Mouse (Mus musculus) liver, adult 2 months (tissue): ENCODE results near the gene Tma7. TPM values are rescaled to one million over a fixed set of nuclear protein-coding genes. Genes with fewer than 3 reads are reported as not detected.

ENCODE experiments used
- DNase-seq: peaks from one replicate; pipeline ENCODE4 v3.0.0-alpha.2; 2011; ENCODE audit warnings: low read depth, low spot score; ENCODE audit errors: extremely low read depth
- H3K27ac ChIP-seq: fragments of 200-500 bp; replicated peaks from 2 replicates; pipeline ENCODE4 v1.5.1; 2012; ENCODE audit warnings: low read depth, mild to moderate bottlenecking, control low read depth, inconsistent platforms, low read length; ENCODE audit not compliant: insufficient read depth
- H3K27me3 ChIP-seq: fragments of 200-500 bp; 2 replicates; pipeline ENCODE4 v1.6.1; 2012; ENCODE audit warnings: mild to moderate bottlenecking, moderate library complexity, low read length, inconsistent platforms; ENCODE audit not compliant: control insufficient read depth, insufficient read depth
- H3K36me3 ChIP-seq: fragments of 200-500 bp; 2 replicates; pipeline ENCODE4 v1.6.1; 2012; ENCODE audit warnings: low read length, inconsistent platforms; ENCODE audit not compliant: control insufficient read depth, insufficient read depth
- H3K4me1 ChIP-seq: fragments of 200-500 bp; 2 replicates; pipeline ENCODE4 v1.6.1; 2011; ENCODE audit warnings: low read length; ENCODE audit not compliant: control insufficient read depth, insufficient read depth
- H3K4me3 ChIP-seq: fragments of 200-500 bp; 2 replicates; pipeline ENCODE4 v1.5.1; 2011; ENCODE audit warnings: low read depth, mild to moderate bottlenecking, control low read depth, low read length, moderate library complexity; ENCODE audit not compliant: insufficient read depth
- H3K79me2 ChIP-seq: fragments of 200-500 bp; 2 replicates; pipeline ENCODE4 v1.6.1; 2012; ENCODE audit warnings: inconsistent platforms, mild to moderate bottlenecking, low read length, moderate library complexity; ENCODE audit not compliant: control insufficient read depth, insufficient read depth
- H3K9ac ChIP-seq: fragments of 200-500 bp; 2 replicates; pipeline ENCODE4 v1.6.1; 2012; ENCODE audit warnings: low read depth, mild to moderate bottlenecking, control low read depth, inconsistent platforms, low read length
- CTCF ChIP-seq: fragments of 200-500 bp; IDR thresholded peaks from 2 replicates; pipeline ENCODE4 v1.5.1; 2011; ENCODE audit warnings: low read depth, low read length, control low read depth
- POLR2A ChIP-seq: fragments of 200-500 bp; IDR thresholded peaks from 2 replicates; pipeline ENCODE4 v1.6.1; 2011; ENCODE audit warnings: low read length, control low read depth; ENCODE audit not compliant: insufficient read depth; ENCODE audit errors: extremely low read depth
- WGBS: fragments of 180-500 bp; shearing (Covaris S2); methylation state at CpG from one replicate; pipeline ENCODE4 v1.1.7; 2018; 5-methylcytosine and 5-hydroxymethylcytosine counted together
- polyA plus RNA-seq: library from polyadenylated mRNA; depleted of rRNA; stranded (reverse); fragments of >200 nt; gene quantifications from 2 replicates; pipeline ENCODE4 v1.2.3, GENCODE M21; 2012
- total RNA-seq: library from RNA; depleted of rRNA; stranded (reverse); fragments of >200 nt; gene quantifications from 2 replicates; pipeline ENCODE4 v1.2.3, GENCODE M21; 2014

Tma7 gene
- total and polyA plus RNA-seq, 2 experiments: 23.3 to 54.7 TPM

DNA sequence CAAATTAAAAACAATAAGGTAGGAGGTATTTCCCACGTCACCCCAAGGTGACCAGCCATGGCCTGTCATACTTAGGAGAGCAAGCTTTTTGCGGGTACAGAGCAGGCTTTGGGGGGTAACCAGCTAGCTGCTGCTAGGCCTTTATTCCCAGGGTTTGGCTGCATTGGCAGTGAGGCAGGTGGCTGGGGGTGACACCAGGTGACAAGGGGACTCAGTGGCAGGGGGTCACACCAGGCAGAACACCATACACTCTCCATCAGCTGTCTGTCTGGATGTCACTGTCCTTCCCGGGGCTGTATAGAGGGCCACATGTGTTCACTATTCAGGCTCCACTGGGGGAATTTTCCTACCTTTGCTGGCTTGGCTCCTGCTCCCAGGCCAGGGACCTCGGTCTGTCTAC is 25.5 kb downstream of the Tma7 start:
- no peak overlapping the region for H3K9ac ChIP-seq
- no peak for TF ChIP-seq POLR2A
- no peak for TF ChIP-seq CTCF
- no peak for DNase-seq
- H3K27ac ChIP-seq: no peak overlapping the region
- no peaks in the 10 kb centered on the region for H3K27me3 ChIP-seq
- peaks cover 11% of the 10 kb centered on the region; the same call in 1 of the 2 replicates for H3K79me2 ChIP-seq
- no peak overlapping the region for H3K4me3 ChIP-seq
- 89% methylated on average over 4 of the region's 4 CpGs for WGBS
- H3K36me3 ChIP-seq: no peaks in the 10 kb centered on the region
- H3K4me1 ChIP-seq: peaks cover 12% of the 10 kb centered on the region

- Histone ChIP-seq H3K4me1 (peaks cover 12% of the 10 kb centered on the region), H3K9ac (peak overlapping the region; percentile 1; the same call in 1 of the 2 replicates), H3K4me3 (no peak overlapping the region), H3K27me3 (no peaks in the 10 kb centered on the region), H3K79me2 (peaks cover 11% of the 10 kb centered on the region; the same call in 1 of the 2 replicates), H3K27ac (no peak overlapping the region), H3K36me3 (no peaks in the 10 kb centered on the region)
- no peak for TF ChIP-seq POLR2A
- no peak for TF ChIP-seq CTCF
- 92% methylated on average over 17 of the region's 17 CpGs for WGBS
- no peak for DNase-seq
Observed at GRCm38 (mm10) chr9:109056081-109056690, 26.2 kb downstream of the Tma7 start.

- H3K27ac ChIP-seq: peak overlapping the region; percentile 63
- no peaks in the 10 kb centered on the region for H3K27me3 ChIP-seq
- peaks cover 12% of the 10 kb centered on the region for H3K4me1 ChIP-seq
- H3K36me3 ChIP-seq: no peaks in the 10 kb centered on the region
- DNase-seq: no peak
- peak overlapping the region; percentile 58 for H3K9ac ChIP-seq
- peak overlapping the region; percentile 49 for H3K4me3 ChIP-seq
- no peak for TF ChIP-seq CTCF
- TF ChIP-seq POLR2A: no peak
- H3K79me2 ChIP-seq: peaks cover 11% of the 10 kb centered on the region; the same call in 1 of the 2 replicates
- 93% methylated on average over 12 of the region's 12 CpGs for WGBS
Observed at GRCm38 (mm10) chr9:109055271-109056030, 26.9 kb downstream of the Tma7 start.

DNA sequence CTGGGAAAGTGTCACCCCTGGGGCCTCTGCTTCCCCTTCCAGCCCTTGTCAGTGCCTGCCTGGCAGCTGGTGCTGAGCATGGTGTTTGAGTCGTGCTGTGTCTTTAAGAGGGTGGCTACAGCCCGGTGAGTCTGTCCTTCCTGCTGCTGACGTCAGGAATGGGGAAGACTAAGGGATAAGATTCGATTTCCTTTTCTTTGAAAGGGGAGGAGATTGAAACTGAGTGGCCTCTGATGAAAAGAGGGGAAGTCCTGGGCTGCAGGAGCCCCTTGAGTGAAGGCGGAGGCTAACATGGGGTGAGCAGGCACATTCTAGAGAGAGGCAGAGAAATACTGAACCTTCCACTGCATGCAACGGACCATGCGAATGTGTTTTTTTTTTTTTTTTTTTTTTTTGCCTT is 27.7 kb downstream of the Tma7 start:
- H3K9ac ChIP-seq: peak overlapping the region; percentile 58; the same call in 1 of the 2 replicates
- peak overlapping the region; percentile 63 for H3K27ac ChIP-seq
- DNase-seq: peak; percentile 90
- H3K36me3 ChIP-seq: no peaks in the 10 kb centered on the region
- H3K79me2 ChIP-seq: peaks cover 11% of the 10 kb centered on the region; the same call in 1 of the 2 replicates
- H3K4me3 ChIP-seq: peak overlapping the region; percentile 49
- H3K27me3 ChIP-seq: no peaks in the 10 kb centered on the region
- no peak for TF ChIP-seq CTCF
- no peak for TF ChIP-seq POLR2A
- WGBS: 3% methylated on average over 7 of the region's 7 CpGs
- peaks cover 12% of the 10 kb centered on the region for H3K4me1 ChIP-seq

DNA sequence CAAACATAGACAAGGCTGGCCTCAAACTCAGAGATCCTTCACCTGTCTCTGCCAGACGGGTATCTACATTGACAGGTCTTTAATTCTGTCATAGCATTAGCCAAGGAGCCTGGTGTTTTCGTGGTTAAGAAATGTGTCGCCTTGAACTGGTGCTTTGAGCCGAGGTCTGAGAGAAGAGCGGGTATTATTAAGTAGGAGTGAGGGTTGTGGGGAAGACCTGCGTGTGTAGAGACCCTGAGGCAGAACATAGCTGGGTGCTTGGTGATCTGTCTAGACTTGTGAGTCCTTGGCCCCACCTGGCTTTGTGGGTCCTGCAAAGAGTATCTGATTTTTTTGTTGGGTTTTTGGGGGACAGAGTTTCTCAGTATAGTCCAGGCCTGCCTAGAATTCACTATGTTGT is 28.5 kb downstream of the Tma7 start:
- Histone ChIP-seq H3K9ac (no peak overlapping the region), H3K79me2 (peaks cover 11% of the 10 kb centered on the region; the same call in 1 of the 2 replicates), H3K27me3 (no peaks in the 10 kb centered on the region), H3K36me3 (no peaks in the 10 kb centered on the region), H3K4me3 (no peak overlapping the region), H3K27ac (no peak overlapping the region), H3K4me1 (peaks cover 11% of the 10 kb centered on the region)
- 87% methylated on average over 6 of the region's 6 CpGs for WGBS
- DNase-seq: no peak
- TF ChIP-seq CTCF (no peak), POLR2A (no peak)
